Mouse (Mus musculus): ENCODE measurements around the gene Vac14. TPM values are rescaled to one million over a fixed set of nuclear protein-coding genes. Genes with fewer than 3 reads are reported as not detected.

Gene Vac14
- total RNA-seq, 2 experiments from 2014 or later, result 26.9 to 28.0 TPM

GRCm38 (mm10) chr8:110741816-110742451 lies 123.5 kb downstream of the Vac14 start:
- no peak for DNase-seq (ENCODE audit: low spot score in 2 of 2)

- no peak for DNase-seq (ENCODE audit: low spot score in 2 of 2)
Observed at GRCm38 (mm10) chr8:110742452-110742818, 124.0 kb downstream of the Vac14 start.

GRCm38 (mm10) chr8:110745162-110745561 lies 126.8 kb downstream of the Vac14 start:
- DNase-seq (ENCODE audit: low spot score in 2 of 2), result no peak

- no peak for DNase-seq (ENCODE audit: low spot score in 2 of 2)
Observed at GRCm38 (mm10) chr8:110746661-110747060, 128.3 kb downstream of the Vac14 start.

- no peak for DNase-seq (ENCODE audit: low spot score in 2 of 2)
Observed at GRCm38 (mm10) chr8:110749500-110750170, 131.2 kb downstream of the Vac14 start.

- no peak for DNase-seq (ENCODE audit: low spot score in 2 of 2)
Observed at GRCm38 (mm10) chr8:110750269-110750668, 131.9 kb downstream of the Vac14 start.

- no peak for DNase-seq (ENCODE audit: low spot score in 2 of 2)
Observed at GRCm38 (mm10) chr8:110751490-110751889, 133.1 kb downstream of the Vac14 start.

- DNase-seq (ENCODE audit: low spot score in 2 of 2), result peak in 1 of 2 experiments; percentile 64
Observed at GRCm38 (mm10) chr8:110754713-110755112, 136.3 kb downstream of the Vac14 start.

GRCm38 (mm10) chr8:110755511-110756170 lies 137.3 kb downstream of the Vac14 start:
- DNase-seq (ENCODE audit: low spot score in 2 of 2), result peak; percentile 59 to 74

GRCm38 (mm10) chr8:110756196-110756595 lies 137.8 kb downstream of the Vac14 start:
- DNase-seq (ENCODE audit: low spot score in 2 of 2), result no peak

- no peak for DNase-seq (ENCODE audit: low spot score in 2 of 2)
Observed at GRCm38 (mm10) chr8:110760280-110760940, 142.0 kb downstream of the Vac14 start.

- DNase-seq (ENCODE audit: low spot score in 2 of 2), result no peak
Observed at GRCm38 (mm10) chr8:110761185-110761584, 142.8 kb downstream of the Vac14 start.

GRCm38 (mm10) chr8:110761988-110762387 lies 143.6 kb downstream of the Vac14 start:
- DNase-seq (ENCODE audit: low spot score in 2 of 2), result no peak

GRCm38 (mm10) chr8:110764671-110765070 lies 146.3 kb downstream of the Vac14 start:
- no peak for DNase-seq (ENCODE audit: low spot score in 2 of 2)

- no peak for DNase-seq (ENCODE audit: low spot score in 2 of 2)
Observed at GRCm38 (mm10) chr8:110767261-110767660, 148.9 kb downstream of the Vac14 start.

Other genes with a start within 250 kb of the Vac14 start
- gene Mtss1l, start 102.9 kb downstream of the Vac14 start, total RNA-seq (2021), result 100 to 1,000 TPM; 208 to 219 TPM
- 100 to 1,000 TPM; 102 to 106 TPM for gene Il34, start 187.3 kb downstream of the Vac14 start, total RNA-seq (2021)
- gene Cog4, start 228.0 kb downstream of the Vac14 start, total RNA-seq (2021), result 10 to 100 TPM; 54.3 to 58.6 TPM
- 10 to 100 TPM; 61.7 to 63.8 TPM for gene Sf3b3, start 228.2 kb downstream of the Vac14 start, total RNA-seq (2021)

Measured in left cerebral cortex, adult 18-20 months (tissue).